Mouse (Mus musculus) myocyte (in vitro differentiated cells): ENCODE data around the gene Cryzl2.

ENCODE experiments used
- CEBPB ChIP-seq: IDR thresholded peaks from 2 replicates; pipeline ENCODE4 v1.6.1; 2011; ENCODE audit warnings: mild to moderate bottlenecking, moderate library complexity; ENCODE audit not compliant: poor library complexity, insufficient read depth, severe bottlenecking
- E2F4 ChIP-seq: IDR thresholded peaks from one replicate; pipeline ENCODE4 v1.6.1; 2011; ENCODE audit warnings: mild to moderate bottlenecking, control low read depth, moderate library complexity; ENCODE audit not compliant: insufficient read depth
- MAX ChIP-seq: IDR thresholded peaks from one replicate; pipeline ENCODE4 v1.6.1; 2011; ENCODE audit warnings: low read depth, mild to moderate bottlenecking, control low read depth
- MYOD1 ChIP-seq, 3 experiments: IDR thresholded peaks; one replicate each; pipeline ENCODE4 v1.6.1; 2011; ENCODE audit warnings: control low read depth in 2 of 3, low read depth in 2 of 3, mild to moderate bottlenecking in 2 of 3, moderate library complexity in 1 of 3; ENCODE audit not compliant: insufficient read length in 2 of 3, control insufficient read depth in 1 of 3
- MYOG ChIP-seq, 3 experiments: IDR thresholded peaks; one replicate each; pipeline ENCODE4 v1.6.1; 2011; ENCODE audit warnings: control low read depth in 2 of 3, low read depth in 2 of 3, mild to moderate bottlenecking in 2 of 3; ENCODE audit not compliant: insufficient read length in 2 of 3, control insufficient read depth in 1 of 3, insufficient read depth in 1 of 3
- POLR2A ChIP-seq: IDR thresholded peaks from one replicate; pipeline ENCODE4 v1.6.1; 2011; ENCODE audit warnings: low read depth, mild to moderate bottlenecking, control low read depth, moderate library complexity; ENCODE audit not compliant: insufficient read length
- POLR2AphosphoS2 ChIP-seq: IDR thresholded peaks from one replicate; pipeline ENCODE4 v1.6.1; 2011; ENCODE audit warnings: low read depth, control low read depth; ENCODE audit not compliant: insufficient read length
- SRF ChIP-seq: IDR thresholded peaks from one replicate; pipeline ENCODE4 v1.6.1; 2011; ENCODE audit warnings: low read depth; ENCODE audit not compliant: control insufficient read depth, insufficient read length
- TCF12 ChIP-seq: IDR thresholded peaks from one replicate; pipeline ENCODE4 v1.6.1; 2011; ENCODE audit warnings: mild to moderate bottlenecking, control low read depth; ENCODE audit not compliant: poor library complexity, insufficient read depth, severe bottlenecking
- USF1 ChIP-seq: IDR thresholded peaks from one replicate; pipeline ENCODE4 v1.6.1; 2011; ENCODE audit warnings: low read depth, mild to moderate bottlenecking, control low read depth, moderate library complexity

- TF ChIP-seq POLR2A (no peak), TCF12 (no peak), E2F4 (no peak), USF1 (no peak), MYOD1 (IDR thresholded peaks at IDR 0.05; ENCODE audit: control insufficient read depth in 1 of 3, insufficient read length in 2 of 3, low read depth in 2 of 3) (no peak), MAX (no peak), CEBPB (no peak), POLR2AphosphoS2 (no peak), MYOG (IDR thresholded peaks at IDR 0.05; ENCODE audit: control insufficient read depth in 1 of 3, insufficient read depth in 1 of 3, insufficient read length in 2 of 3, low read depth in 2 of 3) (no peak), SRF (no peak)
Observed at GRCm38 (mm10) chr1:157443723-157444561, 14.4 kb upstream of the Cryzl2 start.
